Mouse (Mus musculus): ENCODE measurements around the gene Spats1. TPM values are rescaled to one million over a fixed set of nuclear protein-coding genes. Genes with fewer than 3 reads are reported as not detected.

Gene Spats1
- not detected for polyA plus RNA-seq (2015; fragmentation: Illumina TruSeq; extraction: RNeasy Lipid Tissue Mini Kit (QIAGEN cat#74804); ENCODE audit: insufficient read depth, low read depth, low replicate concordance)

GRCm38 (mm10) chr17:45474669-45475465, at the start of gene Spats1:
TSS of gene Spats1 (minus strand) at chr17:45475415.

DNA sequence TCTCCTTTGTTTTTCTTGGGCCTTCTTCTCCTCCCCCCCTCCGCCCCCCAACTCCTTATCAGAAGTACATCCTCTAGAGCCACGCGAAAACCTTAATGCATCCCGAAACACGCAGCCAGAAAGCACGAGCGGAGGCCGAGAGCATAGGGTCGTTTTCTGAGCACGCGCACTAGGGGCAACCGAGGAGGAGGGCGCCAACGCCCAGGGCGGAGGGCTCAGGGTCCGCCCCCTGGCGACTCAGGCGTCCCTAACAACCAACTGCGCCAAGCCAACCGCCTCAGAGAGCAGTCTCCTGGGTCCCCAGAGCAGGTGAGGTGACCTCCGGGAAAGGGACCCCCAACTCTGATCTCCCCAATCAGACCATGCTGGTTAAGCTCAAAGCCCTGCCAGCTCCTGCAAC, 48.0 kb upstream of the Spats1 start, which contains the start of gene Tcte1:
Gene Tcte1, plus strand, starts transcription at position 172 of the 400 bp plus-strand sequence.

DNA sequence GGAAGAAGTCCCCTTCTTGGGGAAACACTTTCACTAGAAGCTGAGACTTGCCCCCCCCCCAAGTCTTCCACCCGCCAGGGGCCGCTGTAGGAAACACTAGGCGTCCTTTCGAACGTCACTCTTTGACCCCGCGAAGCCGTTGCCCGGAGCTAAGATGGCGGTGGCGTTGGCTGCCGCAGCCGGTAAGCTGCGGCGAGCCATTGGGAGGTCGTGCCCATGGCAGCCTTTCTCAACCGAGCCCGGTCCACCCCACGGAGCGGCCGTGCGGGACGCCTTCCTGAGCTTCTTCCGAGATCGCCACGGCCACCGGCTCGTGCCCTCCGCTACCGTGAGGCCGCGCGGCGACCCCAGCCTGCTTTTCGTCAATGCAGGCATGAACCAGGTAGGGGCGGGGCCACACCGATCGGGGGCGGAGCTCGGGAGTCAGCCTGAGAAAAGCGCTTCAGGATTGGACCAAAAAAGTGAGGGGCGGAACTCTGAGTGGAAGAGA, 31.5 kb upstream of the Spats1 start, which contains the start of gene Aars2:
Gene Aars2, plus strand, starts transcription at position 142 of the 490 bp plus-strand sequence.

DNA sequence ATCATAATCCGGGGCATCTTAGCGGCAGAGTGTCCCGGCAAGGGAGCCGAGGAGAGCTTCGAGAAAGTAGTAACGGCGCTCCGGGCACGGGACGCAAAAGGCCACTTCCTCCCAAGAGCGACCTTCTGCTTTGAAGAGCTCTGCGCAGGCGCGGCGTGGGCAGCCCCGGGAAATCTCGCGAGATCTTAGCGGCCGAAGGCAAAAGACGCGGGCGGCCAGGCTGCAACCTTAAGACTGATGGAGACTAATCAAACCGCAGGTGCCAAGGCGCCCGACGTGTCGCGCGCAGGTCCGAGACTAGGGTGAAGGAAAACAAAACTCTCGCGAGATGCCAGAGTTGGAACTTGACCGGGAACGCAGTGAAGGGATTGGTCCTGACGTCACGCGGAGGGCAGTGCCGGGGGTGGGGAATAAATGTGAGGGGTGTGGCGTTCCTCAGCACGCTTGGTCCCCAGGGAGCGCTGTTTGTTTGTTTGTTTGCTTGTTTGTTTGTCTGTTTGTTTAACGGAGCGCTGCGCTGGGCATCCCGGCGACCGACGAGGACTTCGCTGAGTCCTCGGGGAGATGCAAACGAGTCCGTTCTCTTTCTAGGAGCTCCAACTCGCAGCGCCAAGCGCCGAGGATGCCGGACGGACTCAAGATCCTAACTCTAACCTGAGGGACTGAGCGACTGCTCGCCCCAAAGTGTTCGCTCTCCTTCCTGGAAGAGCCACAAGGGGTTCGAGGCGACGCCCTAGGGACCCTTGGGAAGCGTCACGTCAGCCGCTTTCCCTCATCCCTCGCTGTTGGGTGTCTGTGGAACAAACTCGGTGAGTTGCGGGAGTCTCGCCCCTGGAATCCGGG, 41.6 kb downstream of the Spats1 start, which contains the start of gene Cdc5l:
Gene Cdc5l, minus strand, starts transcription at position 319 of the 843 bp plus-strand sequence.

Other genes with a start within 250 kb of the Spats1 start
- gene Cdc5l, start 41.7 kb downstream of the Spats1 start, polyA plus RNA-seq (2015; fragmentation: Illumina TruSeq; extraction: RNeasy Lipid Tissue Mini Kit (QIAGEN cat#74804); ENCODE audit: insufficient read depth, low read depth, low replicate concordance) = 8.1 TPM
- gene Aars2, start 31.4 kb upstream of the Spats1 start, polyA plus RNA-seq (2015; fragmentation: Illumina TruSeq; extraction: RNeasy Lipid Tissue Mini Kit (QIAGEN cat#74804); ENCODE audit: insufficient read depth, low read depth, low replicate concordance) = 2.8 TPM
- not detected for gene Tcte1, start 48.0 kb upstream of the Spats1 start, polyA plus RNA-seq (2015; fragmentation: Illumina TruSeq; extraction: RNeasy Lipid Tissue Mini Kit (QIAGEN cat#74804); ENCODE audit: insufficient read depth, low read depth, low replicate concordance)
- gene Tmem151b, start 74.3 kb upstream of the Spats1 start, polyA plus RNA-seq (2015; fragmentation: Illumina TruSeq; extraction: RNeasy Lipid Tissue Mini Kit (QIAGEN cat#74804); ENCODE audit: insufficient read depth, low read depth, low replicate concordance) = not detected
- 1.4 TPM for gene Nfkbie, start 80.3 kb upstream of the Spats1 start, polyA plus RNA-seq (2015; fragmentation: Illumina TruSeq; extraction: RNeasy Lipid Tissue Mini Kit (QIAGEN cat#74804); ENCODE audit: insufficient read depth, low read depth, low replicate concordance)
- gene Slc35b2, start 88.5 kb upstream of the Spats1 start, polyA plus RNA-seq (2015; fragmentation: Illumina TruSeq; extraction: RNeasy Lipid Tissue Mini Kit (QIAGEN cat#74804); ENCODE audit: insufficient read depth, low read depth, low replicate concordance) = 11.9 TPM
- gene Hsp90ab1, start 97.9 kb upstream of the Spats1 start, polyA plus RNA-seq (2015; fragmentation: Illumina TruSeq; extraction: RNeasy Lipid Tissue Mini Kit (QIAGEN cat#74804); ENCODE audit: insufficient read depth, low read depth, low replicate concordance) = 166 TPM
- 35.0 TPM for gene Slc29a1, start 124.2 kb upstream of the Spats1 start, polyA plus RNA-seq (2015; fragmentation: Illumina TruSeq; extraction: RNeasy Lipid Tissue Mini Kit (QIAGEN cat#74804); ENCODE audit: insufficient read depth, low read depth, low replicate concordance)
- not detected for gene Mymx, start 126.7 kb upstream of the Spats1 start, polyA plus RNA-seq (2015; fragmentation: Illumina TruSeq; extraction: RNeasy Lipid Tissue Mini Kit (QIAGEN cat#74804); ENCODE audit: insufficient read depth, low read depth, low replicate concordance)
- gene Capn11, start 183.9 kb upstream of the Spats1 start, polyA plus RNA-seq (2015; fragmentation: Illumina TruSeq; extraction: RNeasy Lipid Tissue Mini Kit (QIAGEN cat#74804); ENCODE audit: insufficient read depth, low read depth, low replicate concordance) = 0.61 TPM
- 21.4 TPM for gene Mrpl14, start 210.9 kb upstream of the Spats1 start, polyA plus RNA-seq (2015; fragmentation: Illumina TruSeq; extraction: RNeasy Lipid Tissue Mini Kit (QIAGEN cat#74804); ENCODE audit: insufficient read depth, low read depth, low replicate concordance)
- gene Tmem63b, start 211.5 kb upstream of the Spats1 start, polyA plus RNA-seq (2015; fragmentation: Illumina TruSeq; extraction: RNeasy Lipid Tissue Mini Kit (QIAGEN cat#74804); ENCODE audit: insufficient read depth, low read depth, low replicate concordance) = 19.5 TPM

Data from pancreas, adult 10 weeks (tissue).